Mouse (Mus musculus): ENCODE data around the gene Gm11020.

Gene Gm11020

DNA sequence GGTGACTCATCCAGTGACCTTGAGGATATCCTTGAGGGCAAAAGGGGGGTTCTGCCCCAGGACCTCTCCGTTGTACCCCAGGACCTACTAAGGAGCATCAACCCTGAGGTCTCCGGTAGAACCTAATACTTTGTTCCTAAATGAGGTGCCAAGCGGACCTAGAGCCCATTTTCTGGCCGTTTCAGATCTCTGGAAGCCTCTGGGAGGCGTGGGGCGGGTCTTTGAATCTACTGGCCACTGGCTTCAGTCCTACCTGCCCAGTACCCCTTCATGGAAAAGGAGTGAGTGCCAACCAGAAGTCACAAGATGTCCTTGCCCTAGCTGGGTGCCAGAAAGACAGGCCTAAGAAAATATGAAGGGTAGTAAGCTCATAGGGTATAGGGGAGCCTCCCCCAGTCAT, 20.3 kb downstream of the Gm11020 start:
- peak; percentile 4 for DNase-seq (ENCODE audit: low read depth, low spot score)

GRCm38 (mm10) chr8:104342426-104342825, 21.1 kb downstream of the Gm11020 start:
- peak; percentile 5 for DNase-seq (ENCODE audit: low read depth, low spot score)

DNA sequence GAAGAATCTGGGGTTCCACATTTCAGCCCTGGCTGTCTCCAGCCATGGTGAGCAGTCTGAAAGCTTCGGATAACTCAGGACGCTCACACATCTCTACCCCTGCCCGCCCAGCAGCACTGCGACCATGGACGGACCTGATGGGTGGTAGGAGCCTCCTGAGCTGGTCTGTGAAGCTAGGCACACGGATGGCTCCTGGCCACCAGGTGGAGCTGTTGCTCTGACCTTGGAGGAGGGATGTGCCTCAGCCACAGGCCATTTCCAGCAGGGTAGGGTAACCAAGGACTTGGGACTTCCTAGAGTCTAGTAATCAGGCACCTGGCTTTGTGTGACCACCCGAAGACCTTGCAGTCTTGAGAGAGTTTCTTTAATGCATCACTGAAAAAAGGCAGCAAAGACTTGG, 22.6 kb downstream of the Gm11020 start:
- DNase-seq (ENCODE audit: low read depth, low spot score): peak; percentile 87

GRCm38 (mm10) chr8:104344622-104345021, 23.3 kb downstream of the Gm11020 start:
- DNase-seq (ENCODE audit: low read depth, low spot score): no peak

DNA sequence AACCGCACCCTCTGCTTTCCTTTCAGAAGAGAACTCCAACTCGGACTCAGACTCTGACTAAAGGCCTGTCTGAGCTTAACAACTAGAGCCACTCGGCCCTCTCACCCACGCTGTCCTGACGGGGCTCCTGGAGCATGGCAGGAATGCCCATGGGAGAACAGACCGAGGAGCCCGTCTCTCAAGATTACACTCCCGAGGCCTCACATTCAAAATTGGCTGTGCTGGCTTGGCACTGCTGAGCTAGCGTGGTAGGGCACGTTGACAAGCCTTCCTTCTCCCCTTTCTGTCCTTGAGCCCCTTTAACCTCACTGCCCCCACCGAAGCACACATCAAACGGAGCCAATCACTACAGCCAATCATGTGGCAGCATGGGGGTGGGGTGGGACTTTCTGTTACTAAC, 25.3 kb downstream of the Gm11020 start:
- no peak for DNase-seq (ENCODE audit: low read depth, low spot score)

DNA sequence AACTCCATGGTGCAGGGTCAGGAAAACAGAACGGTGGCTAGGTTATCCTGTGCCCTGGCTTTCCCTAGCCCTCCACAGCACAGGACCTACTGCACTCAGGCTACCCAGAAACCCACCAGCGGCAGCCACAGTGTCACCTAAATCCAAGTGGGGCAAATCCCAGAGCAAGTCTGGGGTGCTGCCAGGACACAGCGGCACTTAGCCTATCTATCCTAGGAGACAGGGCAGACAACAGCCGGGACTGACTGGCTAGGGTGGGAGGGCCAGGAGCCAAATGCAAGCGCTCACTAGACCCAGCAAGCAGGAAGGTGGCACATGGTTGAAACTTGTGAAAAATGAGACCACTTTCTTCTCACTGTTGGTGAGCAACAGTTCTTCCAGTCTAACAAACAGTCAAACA, 27.6 kb downstream of the Gm11020 start:
- DNase-seq (ENCODE audit: low read depth, low spot score): no peak

DNA sequence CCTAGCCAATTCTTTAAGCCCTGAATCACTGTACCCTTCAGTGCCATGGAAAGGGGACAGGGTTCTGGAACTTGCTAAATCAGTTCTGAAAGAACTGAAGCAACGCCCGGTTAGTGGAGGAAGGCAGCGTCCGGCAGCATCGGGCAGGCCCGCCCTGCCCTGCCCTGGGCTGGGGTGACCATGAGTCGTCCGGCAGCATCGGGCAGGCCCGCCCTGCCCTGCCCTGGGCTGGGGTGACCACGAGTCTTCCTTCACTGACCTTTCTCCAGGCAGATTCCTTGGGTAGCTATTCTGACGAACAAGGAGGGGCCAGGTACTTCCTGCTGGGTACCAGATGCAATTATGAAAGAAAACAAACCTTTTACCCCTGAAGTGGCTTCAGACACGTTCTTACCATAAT, 28.7 kb downstream of the Gm11020 start:
- no peak for DNase-seq (ENCODE audit: low read depth, low spot score)

GRCm38 (mm10) chr8:104353186-104353585, 31.8 kb downstream of the Gm11020 start:
- DNase-seq (ENCODE audit: low read depth, low spot score): no peak

- no peak for DNase-seq (ENCODE audit: low read depth, low spot score)
Observed at GRCm38 (mm10) chr8:104354504-104354903, 33.1 kb downstream of the Gm11020 start.

DNA sequence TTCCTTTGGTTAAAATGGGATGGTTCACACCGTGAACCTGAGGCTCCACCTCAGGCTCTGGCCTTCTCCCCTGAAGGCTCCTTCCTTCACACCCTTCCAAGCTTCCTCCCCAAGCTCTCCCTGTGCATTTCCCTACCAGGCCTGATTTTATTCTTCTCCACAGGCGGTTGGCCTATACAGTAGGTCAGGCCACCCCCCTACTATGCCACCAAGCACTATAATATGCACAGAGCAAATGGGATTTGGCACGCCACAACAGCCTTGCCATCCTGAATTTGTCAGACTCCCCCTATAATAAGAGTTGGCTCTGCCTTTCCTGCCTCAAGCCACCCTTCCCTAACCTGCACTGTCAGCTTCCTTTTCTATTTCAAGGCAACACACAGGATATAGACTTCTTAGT, 37.3 kb downstream of the Gm11020 start:
- DNase-seq (ENCODE audit: low read depth, low spot score): no peak

DNA sequence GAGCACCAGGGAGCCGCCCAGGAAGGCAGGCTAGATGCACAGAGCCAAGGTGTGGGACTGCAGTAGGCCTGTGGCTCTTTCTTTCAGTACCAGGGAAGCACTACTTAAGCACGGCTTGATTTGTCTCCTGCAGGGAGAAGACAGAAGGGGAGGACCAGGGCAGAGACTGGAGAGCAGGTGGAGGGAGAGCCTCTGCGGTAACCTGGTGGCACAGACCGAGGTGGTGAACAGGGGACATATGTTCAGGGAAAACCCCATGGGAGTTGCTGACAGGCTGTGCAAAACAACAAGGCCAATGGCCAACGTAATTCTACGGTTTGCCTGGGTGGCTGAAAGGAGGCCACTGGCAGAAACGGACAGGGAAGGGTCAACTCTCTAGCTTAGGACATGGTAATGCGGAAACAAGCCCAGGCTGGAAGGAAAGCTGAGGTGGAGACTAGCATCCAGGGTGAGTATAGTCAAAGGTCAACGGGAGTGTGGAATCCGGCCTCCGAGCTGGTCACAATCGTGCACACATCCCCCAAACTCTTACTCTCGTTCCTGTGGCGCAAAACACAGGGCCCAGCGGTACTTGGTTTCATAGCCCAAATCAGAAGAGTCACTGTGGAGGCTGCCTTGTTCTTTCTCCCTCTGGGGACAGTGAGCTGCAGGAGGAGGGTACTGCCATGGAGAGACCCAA, 38.5 kb downstream of the Gm11020 start:
- DNase-seq (ENCODE audit: low read depth, low spot score): no peak

DNA sequence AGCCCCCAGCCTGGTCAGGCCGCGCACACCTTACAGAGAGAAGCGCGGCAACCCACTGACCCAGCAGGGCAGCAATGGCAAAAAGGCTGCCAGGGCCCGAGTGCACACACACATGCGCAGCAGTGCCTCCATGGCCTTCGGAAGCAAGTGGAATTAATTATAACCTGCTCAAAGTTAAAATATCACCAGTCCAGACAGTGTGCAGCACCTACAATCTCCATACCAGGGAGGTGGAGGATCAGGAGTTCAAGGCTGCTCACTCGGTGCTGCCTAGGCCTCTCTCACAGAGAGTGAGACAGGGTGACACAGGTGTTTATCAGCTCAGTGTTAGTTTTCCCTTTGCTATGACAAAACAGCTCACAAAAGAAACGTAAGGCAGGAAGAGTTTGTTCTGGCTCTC, 44.3 kb downstream of the Gm11020 start:
- no peak for DNase-seq (ENCODE audit: low read depth, low spot score)

DNA sequence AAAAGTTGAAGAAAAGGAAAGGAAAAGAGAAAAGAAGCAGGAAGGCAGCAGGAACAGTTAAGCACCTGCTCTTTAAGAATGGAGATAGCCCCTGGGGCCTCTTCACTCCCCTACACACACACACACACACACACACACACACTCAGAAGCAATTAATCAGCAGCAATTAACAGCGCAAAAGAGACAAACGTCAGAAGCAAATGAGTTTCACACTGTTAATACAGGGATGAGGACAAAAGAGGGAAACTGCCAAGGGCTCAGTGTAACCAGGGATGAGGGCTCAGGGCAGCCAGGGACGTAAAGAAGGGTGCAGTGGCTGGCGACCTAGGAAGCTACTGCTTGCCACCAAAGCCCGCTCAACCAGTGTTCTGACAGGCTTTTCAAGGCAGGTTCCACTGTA, 46.0 kb downstream of the Gm11020 start:
- DNase-seq (ENCODE audit: low read depth, low spot score): no peak

GRCm38 (mm10) chr8:104369591-104369990, 48.2 kb downstream of the Gm11020 start:
- no peak for DNase-seq (ENCODE audit: low read depth, low spot score)

- no peak for DNase-seq (ENCODE audit: low read depth, low spot score)
Observed at GRCm38 (mm10) chr8:104370071-104370470, 48.7 kb downstream of the Gm11020 start.

DNA sequence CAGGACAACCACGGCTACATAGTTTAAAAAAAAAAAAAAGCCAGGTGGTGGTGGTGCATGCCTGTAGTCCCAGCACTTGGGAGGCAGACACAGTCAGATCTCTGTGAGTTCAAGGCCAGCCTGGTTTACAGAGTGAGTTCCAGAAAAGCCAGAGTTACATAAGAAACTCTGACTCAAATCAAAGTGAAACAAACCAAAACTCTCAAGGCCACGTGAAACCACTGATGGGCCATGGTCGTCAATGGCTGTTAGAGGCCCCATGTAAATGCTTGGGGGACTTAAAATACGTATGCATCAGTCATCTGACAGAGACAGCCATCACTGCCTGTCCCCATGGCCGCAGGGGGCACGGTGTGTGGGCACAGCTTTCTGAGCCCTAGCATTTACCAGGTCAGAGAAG, 49.8 kb downstream of the Gm11020 start:
- DNase-seq (ENCODE audit: low read depth, low spot score): no peak
